Mouse (Mus musculus) spleen, adult 2 months (tissue): ENCODE data around the gene Sipa1l1.

ENCODE experiments used
- CTCF ChIP-seq: fragments of 200-500 bp; IDR thresholded peaks from 2 replicates; pipeline ENCODE4 v1.5.1; 2011; ENCODE audit warnings: mild to moderate bottlenecking, inconsistent platforms; ENCODE audit not compliant: insufficient read depth, insufficient read length, insufficient replicate concordance; ENCODE audit errors: extremely low read depth
- POLR2A ChIP-seq: fragments of 200-500 bp; IDR thresholded peaks from 2 replicates; pipeline ENCODE4 v1.6.1; 2011; ENCODE audit warnings: low read depth, low read length, inconsistent platforms

DNA sequence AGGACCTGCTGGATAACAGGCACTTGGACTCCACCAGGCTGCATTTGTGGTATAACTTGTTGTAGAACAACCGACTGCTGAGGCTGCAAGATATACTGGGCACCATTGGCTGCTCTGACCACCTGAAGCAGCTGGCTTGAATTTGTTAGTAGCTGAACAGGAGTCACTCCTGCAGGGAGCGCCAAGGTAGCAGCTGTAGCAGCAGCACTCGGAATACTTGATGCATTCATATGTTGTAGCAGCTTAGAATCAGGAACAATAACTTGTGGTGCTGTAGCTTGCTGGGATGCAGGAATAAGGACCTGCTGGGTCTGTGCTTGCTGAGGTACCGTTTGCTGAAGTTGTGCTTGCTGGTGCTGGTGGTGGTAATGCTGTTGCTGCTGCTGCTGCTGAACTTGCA is 326.8 kb downstream of the Sipa1l1 start:
- no peak for TF ChIP-seq POLR2A
- TF ChIP-seq CTCF: no peak
